Mouse (Mus musculus): ENCODE measurements around the gene Olfr560. TPM values are rescaled to one million over a fixed set of nuclear protein-coding genes. Genes with fewer than 3 reads are reported as not detected.

Gene Olfr560
- polyA plus RNA-seq (2015; fragmentation: Nextera tagmentation; extraction: Ambion mirVana), result not detected in 2 replicates

GRCm38 (mm10) chr7:102759266-102759665 is at the start of gene Olfr560, which contains the start of gene Olfr78:
Olfr560 (minus strand) TSS chr7:102759366.
Olfr78 (minus strand) TSS chr7:102759471.
- no peak for ATAC-seq
- TF ChIP-seq EP300 (IDR thresholded peaks at IDR 0.05; ENCODE audit: low read depth) (no peak), CTCF (IDR thresholded peaks at IDR 0.05; ENCODE audit: low read depth) (no peak)
- 73% methylated on average over 4 of the region's 4 CpGs for WGBS (ENCODE audit: insufficient replicate concordance)

GRCm38 (mm10) chr7:102803180-102803579 is 44.0 kb upstream of the Olfr560 start, which contains the start of gene Olfr564:
Olfr564 (plus strand) TSS chr7:102803480.
- H3K27me3 ChIP-seq (ENCODE audit: insufficient read depth, low read length), result no peaks in the 10 kb centered on the region
- no peak within 1 kb of the TSS for H3K4me3 ChIP-seq (ENCODE audit: low read depth, low read length)
- H3K27ac ChIP-seq (ENCODE audit: low read depth), result no peak within 1 kb of the TSS
- no peaks in the 10 kb centered on the region for H3K4me1 ChIP-seq (ENCODE audit: insufficient read depth)
- no peaks in the 10 kb centered on the region for H3K36me3 ChIP-seq (replicated peaks; ENCODE audit: insufficient read depth, low read length)
- H3K4me2 ChIP-seq (ENCODE audit: low read depth, low read length), result no peak within 1 kb of the TSS
- no peaks in the 10 kb centered on the region for H3K9me3 ChIP-seq (ENCODE audit: low read length)
- no peak for ATAC-seq
- TF ChIP-seq EP300 (IDR thresholded peaks at IDR 0.05; ENCODE audit: low read depth) (no peak), CTCF (IDR thresholded peaks at IDR 0.05; ENCODE audit: low read depth) (no peak)
- no peak for DNase-seq
- no peak within 1 kb of the TSS for H3K9ac ChIP-seq (replicated peaks)

More at GRCm38 (mm10) chr7:102759266-102759665, at the start of gene Olfr560, which contains the start of gene Olfr78:
- Histone ChIP-seq H3K4me1 (ENCODE audit: insufficient read depth) (no peaks in the 10 kb centered on the region), H3K9me3 (ENCODE audit: low read length) (no peaks in the 10 kb centered on the region), H3K36me3 (replicated peaks; ENCODE audit: insufficient read depth, low read length) (no peaks in the 10 kb centered on the region), H3K27ac (ENCODE audit: low read depth) (no peak within 1 kb of the TSS), H3K4me3 (ENCODE audit: low read depth, low read length) (no peak within 1 kb of the TSS), H3K9ac (replicated peaks) (no peak within 1 kb of the TSS), H3K4me2 (ENCODE audit: low read depth, low read length) (no peak within 1 kb of the TSS), H3K27me3 (ENCODE audit: insufficient read depth, low read length) (no peaks in the 10 kb centered on the region)
- DNase-seq, result no peak

GRCm38 (mm10) chr7:102770921-102771320 is 11.8 kb upstream of the Olfr560 start, which contains the start of gene Olfr561:
Olfr561 (plus strand) TSS chr7:102771221.
- Histone ChIP-seq H3K4me1 (ENCODE audit: insufficient read depth) (no peaks in the 10 kb centered on the region), H3K27me3 (ENCODE audit: insufficient read depth, low read length) (no peaks in the 10 kb centered on the region), H3K36me3 (replicated peaks; ENCODE audit: insufficient read depth, low read length) (no peaks in the 10 kb centered on the region), H3K9me3 (ENCODE audit: low read length) (no peaks in the 10 kb centered on the region), H3K27ac (ENCODE audit: low read depth) (no peak within 1 kb of the TSS), H3K4me3 (ENCODE audit: low read depth, low read length) (no peak within 1 kb of the TSS), H3K9ac (replicated peaks) (no peak within 1 kb of the TSS), H3K4me2 (ENCODE audit: low read depth, low read length) (no peak within 1 kb of the TSS)
- ATAC-seq (no peak), DNase-seq (no peak)
- no peak for TF ChIP-seq CTCF (IDR thresholded peaks at IDR 0.05; ENCODE audit: low read depth)
- no peak for TF ChIP-seq EP300 (IDR thresholded peaks at IDR 0.05; ENCODE audit: low read depth)
- 30% methylated on average over 2 of the region's 2 CpGs for WGBS (ENCODE audit: insufficient replicate concordance)

- no peak for DNase-seq
- H3K9me3 ChIP-seq (ENCODE audit: low read length), result no peaks in the 10 kb centered on the region
- no peaks in the 10 kb centered on the region for H3K36me3 ChIP-seq (replicated peaks; ENCODE audit: insufficient read depth, low read length)
- no peaks in the 10 kb centered on the region for H3K27me3 ChIP-seq (ENCODE audit: insufficient read depth, low read length)
- no peak overlapping the region for H3K27ac ChIP-seq (ENCODE audit: low read depth)
- no peak for ATAC-seq
- H3K4me3 ChIP-seq (ENCODE audit: low read depth, low read length), result no peak overlapping the region
- H3K9ac ChIP-seq (replicated peaks), result no peak overlapping the region
- no peak overlapping the region for H3K4me2 ChIP-seq (ENCODE audit: low read depth, low read length)
- TF ChIP-seq EP300 (IDR thresholded peaks at IDR 0.05; ENCODE audit: low read depth) (no peak), CTCF (IDR thresholded peaks at IDR 0.05; ENCODE audit: low read depth) (no peak)
- WGBS (ENCODE audit: insufficient replicate concordance), result 11% methylated on average over 1 of the region's 1 CpGs
- no peaks in the 10 kb centered on the region for H3K4me1 ChIP-seq (ENCODE audit: insufficient read depth)
These were observed 7.1 kb downstream of the Olfr560 start for GRCm38 (mm10) chr7:102752086-102752485.

GRCm38 (mm10) chr7:102737705-102738104 is 21.5 kb downstream of the Olfr560 start:
- ATAC-seq, result no peak
- H3K27me3 ChIP-seq (ENCODE audit: insufficient read depth, low read length), result no peaks in the 10 kb centered on the region
- no peaks in the 10 kb centered on the region for H3K9me3 ChIP-seq (ENCODE audit: low read length)
- no peak overlapping the region for H3K9ac ChIP-seq (replicated peaks)
- no peaks in the 10 kb centered on the region; the same call in 1 of the 2 replicates for H3K4me1 ChIP-seq (ENCODE audit: insufficient read depth)
- H3K36me3 ChIP-seq (replicated peaks; ENCODE audit: insufficient read depth, low read length), result no peaks in the 10 kb centered on the region
- TF ChIP-seq CTCF (IDR thresholded peaks at IDR 0.05; ENCODE audit: low read depth) (no peak), EP300 (IDR thresholded peaks at IDR 0.05; ENCODE audit: low read depth) (no peak)
- 32% methylated on average over 2 of the region's 2 CpGs for WGBS (ENCODE audit: insufficient replicate concordance)
- no peak overlapping the region for H3K4me2 ChIP-seq (ENCODE audit: low read depth, low read length)
- DNase-seq, result no peak
- no peak overlapping the region for H3K4me3 ChIP-seq (ENCODE audit: low read depth, low read length)
- H3K27ac ChIP-seq (ENCODE audit: low read depth), result no peak overlapping the region

- TF ChIP-seq EP300 (IDR thresholded peaks at IDR 0.05; ENCODE audit: low read depth) (no peak), CTCF (IDR thresholded peaks at IDR 0.05; ENCODE audit: low read depth) (no peak)
- Histone ChIP-seq H3K4me2 (ENCODE audit: low read depth, low read length) (no peak overlapping the region), H3K27ac (ENCODE audit: low read depth) (no peak overlapping the region), H3K4me3 (ENCODE audit: low read depth, low read length) (no peak overlapping the region), H3K36me3 (replicated peaks; ENCODE audit: insufficient read depth, low read length) (no peaks in the 10 kb centered on the region), H3K4me1 (ENCODE audit: insufficient read depth) (no peaks in the 10 kb centered on the region; the same call in 1 of the 2 replicates), H3K9me3 (ENCODE audit: low read length) (no peaks in the 10 kb centered on the region), H3K27me3 (ENCODE audit: insufficient read depth, low read length) (no peaks in the 10 kb centered on the region), H3K9ac (replicated peaks) (no peak overlapping the region)
- WGBS (ENCODE audit: insufficient replicate concordance), result 53% methylated on average over 1 of the region's 1 CpGs
- DNase-seq, result no peak
- ATAC-seq, result no peak
These were observed 25.4 kb downstream of the Olfr560 start for GRCm38 (mm10) chr7:102733793-102734192.

- TF ChIP-seq EP300 (IDR thresholded peaks at IDR 0.05; ENCODE audit: low read depth), result no peak
- no peak for TF ChIP-seq CTCF (IDR thresholded peaks at IDR 0.05; ENCODE audit: low read depth)
- no peaks in the 10 kb centered on the region for H3K27me3 ChIP-seq (ENCODE audit: insufficient read depth, low read length)
- ATAC-seq (no peak), DNase-seq (no peak)
- no peak within 1 kb of the TSS for H3K4me2 ChIP-seq (ENCODE audit: low read depth, low read length)
- no peaks in the 10 kb centered on the region for H3K4me1 ChIP-seq (ENCODE audit: insufficient read depth)
- no peaks in the 10 kb centered on the region for H3K36me3 ChIP-seq (replicated peaks; ENCODE audit: insufficient read depth, low read length)
- no peak within 1 kb of the TSS for H3K27ac ChIP-seq (ENCODE audit: low read depth)
- no peak within 1 kb of the TSS for H3K4me3 ChIP-seq (ENCODE audit: low read depth, low read length)
- H3K9me3 ChIP-seq (ENCODE audit: low read length), result no peaks in the 10 kb centered on the region
- H3K9ac ChIP-seq (replicated peaks), result no peak within 1 kb of the TSS
These were observed 31.8 kb downstream of the Olfr560 start, which contains the start of gene Olfr559 for GRCm38 (mm10) chr7:102727391-102727790. Olfr559 (minus strand) TSS chr7:102727491.
